Mouse (Mus musculus): ENCODE results near the gene Tlr8. TPM values are rescaled to one million over a fixed set of nuclear protein-coding genes. Genes with fewer than 3 reads are reported as not detected.

Gene Tlr8
- polyA plus RNA-seq, 2 experiments, result 0.57 to 0.67 TPM

DNA sequence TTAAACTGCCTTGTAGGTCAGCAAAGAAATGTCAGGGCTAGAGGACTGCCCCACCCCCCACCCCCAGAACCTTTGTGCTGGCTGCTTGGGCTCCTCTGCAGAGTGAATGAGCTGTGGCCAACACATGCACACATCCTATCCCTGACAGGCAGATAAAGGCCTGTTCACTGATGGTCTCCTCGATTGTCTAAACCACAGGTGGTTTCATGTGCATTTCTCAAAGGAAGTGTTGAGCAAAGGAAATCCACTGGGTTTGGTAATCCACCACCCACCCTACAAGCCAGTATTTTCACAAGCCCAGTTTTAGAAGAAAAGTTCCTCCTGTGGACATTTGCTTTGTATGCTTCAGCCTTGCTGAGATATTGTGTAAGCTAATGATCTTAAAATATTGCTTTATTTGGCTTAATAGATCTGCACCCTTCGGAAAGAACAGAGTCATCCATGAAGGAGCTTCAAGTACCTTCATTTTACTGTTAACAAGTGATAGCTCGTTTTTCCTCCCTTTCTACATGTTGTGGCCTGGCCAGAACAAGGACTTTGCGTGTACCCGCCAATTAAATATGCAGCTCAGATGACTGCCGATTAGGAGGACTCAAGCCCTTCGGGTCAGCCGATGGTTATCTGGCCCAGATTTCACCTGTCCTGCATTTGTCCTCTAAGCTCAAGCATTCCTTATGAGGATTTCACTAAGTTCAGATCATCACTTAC lies 58.2 kb downstream of the Tlr8 start:
- no peak overlapping the region for H3K9ac ChIP-seq (ENCODE audit: low read depth, low read length, severe bottlenecking)
- ATAC-seq (ENCODE audit: low FRiP score, low read depth), result no peak
- H3K27me3 ChIP-seq (ENCODE audit: control insufficient read depth, insufficient read depth, low read length), result peaks cover 15% of the 10 kb centered on the region; the same call in 1 of the 2 replicates
- H3K9me3 ChIP-seq (ENCODE audit: control insufficient read depth, low read length), result no peaks in the 10 kb centered on the region
- H3K27ac ChIP-seq (replicated peaks; ENCODE audit: low read depth, low read length), result no peak overlapping the region
- H3K36me3 ChIP-seq (ENCODE audit: control insufficient read depth, insufficient read depth, low read length), result peaks cover 7% of the 10 kb centered on the region; the same call in 1 of the 2 replicates
- H3K4me3 ChIP-seq (replicated peaks; ENCODE audit: low read length), result no peak overlapping the region
- H3K4me2 ChIP-seq (replicated peaks; ENCODE audit: low read depth, low read length, severe bottlenecking), result no peak overlapping the region
- DNase-seq (ENCODE audit: low spot score), result no peak
- TF ChIP-seq POLR2A (IDR thresholded peaks at IDR 0.05; ENCODE audit: borderline replicate concordance, extremely low read depth, insufficient read depth, insufficient read length), result no peak
- no peaks in the 10 kb centered on the region for H3K4me1 ChIP-seq (ENCODE audit: control insufficient read depth, insufficient read depth, low read length)
- 66% methylated on average over 8 of the region's 8 CpGs for WGBS

DNA sequence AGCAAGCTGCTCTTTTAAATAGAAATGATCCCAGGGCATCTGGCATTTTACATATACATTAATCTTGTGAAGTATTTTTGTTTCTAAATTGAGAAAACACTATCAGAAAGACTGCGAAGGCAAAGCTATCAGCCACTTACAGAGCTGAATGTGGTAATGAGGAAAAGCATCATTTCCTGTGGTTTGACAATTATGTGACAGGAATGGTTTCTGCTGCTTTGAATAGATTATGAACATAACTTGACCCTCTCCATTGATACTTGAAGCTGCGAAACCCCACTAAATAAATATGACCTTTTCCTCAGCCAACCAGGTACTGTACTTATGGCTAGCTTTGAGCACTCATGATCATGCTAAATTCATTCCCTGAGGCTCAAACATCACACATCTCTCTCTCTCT lies 62.8 kb downstream of the Tlr8 start:
- Histone ChIP-seq H3K9ac (ENCODE audit: low read depth, low read length, severe bottlenecking) (no peak overlapping the region), H3K27ac (replicated peaks; ENCODE audit: low read depth, low read length) (no peak overlapping the region), H3K36me3 (ENCODE audit: control insufficient read depth, insufficient read depth, low read length) (no peaks in the 10 kb centered on the region), H3K9me3 (ENCODE audit: control insufficient read depth, low read length) (no peaks in the 10 kb centered on the region), H3K4me2 (replicated peaks; ENCODE audit: low read depth, low read length, severe bottlenecking) (no peak overlapping the region), H3K4me3 (replicated peaks; ENCODE audit: low read length) (no peak overlapping the region), H3K27me3 (ENCODE audit: control insufficient read depth, insufficient read depth, low read length) (no peaks in the 10 kb centered on the region), H3K4me1 (ENCODE audit: control insufficient read depth, insufficient read depth, low read length) (no peaks in the 10 kb centered on the region)
- 80% methylated on average over 2 of the region's 2 CpGs for WGBS
- DNase-seq (ENCODE audit: low spot score) (no peak), ATAC-seq (ENCODE audit: low FRiP score, low read depth) (no peak)
- no peak for TF ChIP-seq POLR2A (IDR thresholded peaks at IDR 0.05; ENCODE audit: borderline replicate concordance, extremely low read depth, insufficient read depth, insufficient read length)

DNA sequence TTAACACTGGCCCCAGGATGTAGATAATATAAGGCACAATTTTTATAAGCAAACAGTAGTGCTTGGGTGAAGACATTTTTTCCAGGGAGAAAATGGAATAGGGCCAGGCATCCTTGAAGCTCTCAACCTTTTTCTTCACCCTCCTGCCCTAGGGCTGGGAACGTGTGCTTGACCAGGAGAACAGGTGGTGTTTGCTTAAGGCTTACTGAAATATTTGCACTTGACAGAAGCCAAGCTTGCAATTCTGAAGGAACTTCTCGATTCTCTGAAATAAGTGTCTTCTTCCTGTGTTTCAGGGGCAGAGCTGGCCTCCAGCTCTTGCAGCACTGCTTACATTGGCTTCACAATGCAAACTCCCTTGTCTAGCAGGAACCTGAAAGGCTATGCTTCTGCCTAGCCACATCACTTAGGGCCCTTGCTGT lies 68.9 kb downstream of the Tlr8 start:
- H3K9ac ChIP-seq (ENCODE audit: low read depth, low read length, severe bottlenecking), result no peak overlapping the region
- WGBS, result 63% methylated on average over 2 of the region's 2 CpGs
- H3K4me3 ChIP-seq (replicated peaks; ENCODE audit: low read length), result no peak overlapping the region
- no peak for TF ChIP-seq POLR2A (IDR thresholded peaks at IDR 0.05; ENCODE audit: borderline replicate concordance, extremely low read depth, insufficient read depth, insufficient read length)
- H3K9me3 ChIP-seq (ENCODE audit: control insufficient read depth, low read length), result no peaks in the 10 kb centered on the region
- H3K4me2 ChIP-seq (replicated peaks; ENCODE audit: low read depth, low read length, severe bottlenecking), result no peak overlapping the region
- H3K36me3 ChIP-seq (ENCODE audit: control insufficient read depth, insufficient read depth, low read length), result no peaks in the 10 kb centered on the region
- no peak for ATAC-seq (ENCODE audit: low FRiP score, low read depth)
- H3K27me3 ChIP-seq (ENCODE audit: control insufficient read depth, insufficient read depth, low read length), result no peaks in the 10 kb centered on the region
- DNase-seq (ENCODE audit: low spot score), result no peak
- H3K27ac ChIP-seq (replicated peaks; ENCODE audit: low read depth, low read length), result no peak overlapping the region
- no peaks in the 10 kb centered on the region for H3K4me1 ChIP-seq (ENCODE audit: control insufficient read depth, insufficient read depth, low read length)

Other genes with a start within 250 kb of the Tlr8 start
- gene Tmsb4x, start 55.0 kb downstream of the Tlr8 start, polyA plus RNA-seq (2012; rRNA removed), result 823 and 1,445 TPM in 2 replicates
- gene Tmsb4x, start 55.0 kb downstream of the Tlr8 start, polyA plus RNA-seq (2014; fragmentation: Nextera tagmentation; extraction: Ambion mirVana), result 2,522 and 2,721 TPM in 2 replicates
- 0.68 and 0.85 TPM in 2 replicates for gene Tlr7, start 66.2 kb upstream of the Tlr8 start, polyA plus RNA-seq (2012; rRNA removed)
- gene Tlr7, start 66.2 kb upstream of the Tlr8 start, polyA plus RNA-seq (2014; fragmentation: Nextera tagmentation; extraction: Ambion mirVana), result 0.94 and 2.1 TPM in 2 replicates
- 9.7 and 9.9 TPM in 2 replicates for gene Prps2, start 118.4 kb upstream of the Tlr8 start, polyA plus RNA-seq (2012; rRNA removed)
- gene Prps2, start 118.4 kb upstream of the Tlr8 start, polyA plus RNA-seq (2014; fragmentation: Nextera tagmentation; extraction: Ambion mirVana), result 13.3 and 13.7 TPM in 2 replicates

Measured in limb, embryonic 14.5 days (tissue).